Mouse (Mus musculus) liver, embryonic 16.5 days (tissue): ENCODE data around the gene Vegfb. TPM values are rescaled to one million over a fixed set of nuclear protein-coding genes. Genes with fewer than 3 reads are reported as not detected.

Experiments used
- polyA plus RNA-seq: library from polyadenylated mRNA; unstranded; fragments of >200 nt; fragmentation: Nextera tagmentation; extraction: Ambion mirVana; gene quantifications from 2 replicates; pipeline ENCODE4 v1.2.1, GENCODE M21; 2015

The Vegfb gene
- polyA plus RNA-seq, 1 experiment from 2014 or later = 10.5 TPM

Other genes with a start within 250 kb of the Vegfb start
- 5.0 and 5.5 TPM in 2 replicates for gene Rps6ka4, start 147.0 kb downstream of the Vegfb start, polyA plus RNA-seq
- 1.9 and 2.8 TPM in 2 replicates for gene Ccdc88b, start 129.4 kb downstream of the Vegfb start, polyA plus RNA-seq
- 57.3 and 62.3 TPM in 2 replicates for gene Trmt112, start 78.0 kb downstream of the Vegfb start, polyA plus RNA-seq
- gene Prdx5, start 77.5 kb downstream of the Vegfb start, polyA plus RNA-seq = 140 and 161 TPM in 2 replicates
- 3.6 and 4.8 TPM in 2 replicates for gene Esrra, start 65.8 kb downstream of the Vegfb start, polyA plus RNA-seq
- gene Catsperz, start 62.3 kb downstream of the Vegfb start, polyA plus RNA-seq = 0.16 and 0.50 TPM in 2 replicates
- 0.04 and 0.11 TPM in 2 replicates for gene Kcnk4, start 53.1 kb downstream of the Vegfb start, polyA plus RNA-seq
- gene Bad, start 45.8 kb downstream of the Vegfb start, polyA plus RNA-seq = 24.8 and 25.2 TPM in 2 replicates
- 5.2 and 5.3 TPM in 2 replicates for gene Gpr137, start 45.2 kb downstream of the Vegfb start, polyA plus RNA-seq
- gene Ppp1r14b, start 12.7 kb downstream of the Vegfb start, polyA plus RNA-seq = 15.9 and 17.4 TPM in 2 replicates
- gene Plcb3, start 11.2 kb downstream of the Vegfb start, polyA plus RNA-seq = 4.8 and 6.6 TPM in 2 replicates
- gene Fkbp2, start 7.2 kb downstream of the Vegfb start, polyA plus RNA-seq = 91.1 and 101 TPM in 2 replicates
- 9.9 and 10.5 TPM in 2 replicates for gene Dnajc4, start 4.9 kb upstream of the Vegfb start, polyA plus RNA-seq
- gene Nudt22, start 8.5 kb upstream of the Vegfb start, polyA plus RNA-seq = 10.1 and 10.5 TPM in 2 replicates
- gene Trpt1, start 8.5 kb upstream of the Vegfb start, polyA plus RNA-seq = 1.6 and 2.5 TPM in 2 replicates
- 103 and 105 TPM in 2 replicates for gene Fermt3, start 31.8 kb upstream of the Vegfb start, polyA plus RNA-seq
- 103 and 104 TPM in 2 replicates for gene Stip1, start 52.3 kb upstream of the Vegfb start, polyA plus RNA-seq
- gene Macrod1, start 69.2 kb upstream of the Vegfb start, polyA plus RNA-seq = 4.6 and 5.8 TPM in 2 replicates
- 0.09 and 0.19 TPM in 2 replicates for gene Flrt1, start 118.1 kb upstream of the Vegfb start, polyA plus RNA-seq
- gene Otub1, start 218.7 kb upstream of the Vegfb start, polyA plus RNA-seq = 50.0 and 50.9 TPM in 2 replicates
- 563 and 565 TPM in 2 replicates for gene Cox8a, start 230.0 kb upstream of the Vegfb start, polyA plus RNA-seq